Mouse (Mus musculus) bone marrow, adult 2 months (tissue): ENCODE measurements around the gene Daglb. TPM values are rescaled to one million over a fixed set of nuclear protein-coding genes. Genes with fewer than 3 reads are reported as not detected.

Experiments
- H3K27ac ChIP-seq: fragments of 200-500 bp; 2 replicates; pipeline ENCODE4 v1.5.1; 2012; ENCODE audit warnings: low read depth, mild to moderate bottlenecking, control low read depth, inconsistent platforms, low read length; ENCODE audit not compliant: control insufficient read depth, poor library complexity, insufficient read depth
- H3K4me1 ChIP-seq: fragments of 200-500 bp; 2 replicates; pipeline ENCODE4 v1.6.1; 2011; ENCODE audit warnings: low read length; ENCODE audit not compliant: control insufficient read depth, insufficient read depth
- H3K4me3 ChIP-seq: fragments of 200-500 bp; replicated peaks from 2 replicates; pipeline ENCODE3; 2011; ENCODE audit warnings: mild to moderate bottlenecking, low read depth, low read length, control low read depth; ENCODE audit not compliant: control insufficient read depth
- CTCF ChIP-seq: fragments of 200-500 bp; IDR thresholded peaks from 2 replicates; pipeline ENCODE4 v1.5.1; 2011; ENCODE audit warnings: low read length, control low read depth; ENCODE audit not compliant: control insufficient read depth, insufficient read depth
- POLR2A ChIP-seq: fragments of 200-500 bp; IDR thresholded peaks from 2 replicates; pipeline ENCODE4 v1.6.1; 2011; ENCODE audit warnings: low read depth, mild to moderate bottlenecking, control low read depth, low read length, borderline replicate concordance; ENCODE audit not compliant: control insufficient read depth
- WGBS: fragments of 180-500 bp; shearing (Covaris S2); methylation state at CpG from one replicate; pipeline ENCODE4 v1.1.7; 2018; 5-methylcytosine and 5-hydroxymethylcytosine counted together
- polyA plus RNA-seq: library from polyadenylated mRNA; stranded (reverse); fragments of >200 nt; gene quantifications from 2 replicates; pipeline ENCODE4 v1.2.4, GENCODE M21; 2011; ENCODE audit warnings: low replicate concordance; ENCODE audit not compliant: missing spikeins, insufficient read depth, insufficient read length

Gene Daglb
- polyA plus RNA-seq, 1 experiment: 12.4 TPM

- H3K4me1 ChIP-seq: peaks cover 4% of the 10 kb centered on the region
- peak within 1 kb of the TSS; percentile 99 for H3K27ac ChIP-seq
- peak within 1 kb of the TSS; percentile 82 for H3K4me3 ChIP-seq
- no peak for TF ChIP-seq CTCF
- TF ChIP-seq POLR2A: peak; percentile 92; the same call in 1 of the 2 replicates
- WGBS: under 1% methylated on average over 99 of the region's 105 CpGs
Observed at GRCm38 (mm10) chr5:143527486-143528307, 63.3 kb downstream of the Daglb start, which contains the start of gene Rac1. Rac1 (minus strand) TSS chr5:143528036.

GRCm38 (mm10) chr5:143528308-143528683, 63.9 kb downstream of the Daglb start:
- 21% methylated on average over 7 of the region's 7 CpGs for WGBS
- TF ChIP-seq CTCF (no peak), POLR2A (no peak)
- peak overlapping the region; percentile 99 for H3K27ac ChIP-seq
- peaks cover 4% of the 10 kb centered on the region for H3K4me1 ChIP-seq
- H3K4me3 ChIP-seq: peak overlapping the region; percentile 82

GRCm38 (mm10) chr5:143530715-143531114, 66.3 kb downstream of the Daglb start:
- peaks cover 1% of the 10 kb centered on the region for H3K4me1 ChIP-seq
- no peak overlapping the region for H3K27ac ChIP-seq
- TF ChIP-seq CTCF: no peak
- no peak for TF ChIP-seq POLR2A
- WGBS: 11% methylated on average over 7 of the region's 7 CpGs
- H3K4me3 ChIP-seq: no peak overlapping the region

- H3K27ac ChIP-seq: no peak overlapping the region
- H3K4me3 ChIP-seq: no peak overlapping the region
- peaks cover 2% of the 10 kb centered on the region; the same call in 1 of the 2 replicates for H3K4me1 ChIP-seq
- 90% methylated on average over 4 of the region's 4 CpGs for WGBS
- TF ChIP-seq POLR2A: no peak
- TF ChIP-seq CTCF: no peak
Observed at GRCm38 (mm10) chr5:143534922-143535321, 70.5 kb downstream of the Daglb start.

GRCm38 (mm10) chr5:143537022-143537421, 72.6 kb downstream of the Daglb start:
- no peak overlapping the region for H3K4me3 ChIP-seq
- 2% methylated on average over 2 of the region's 2 CpGs for WGBS
- TF ChIP-seq POLR2A: no peak
- no peak overlapping the region for H3K27ac ChIP-seq
- peaks cover 2% of the 10 kb centered on the region; the same call in 1 of the 2 replicates for H3K4me1 ChIP-seq

GRCm38 (mm10) chr5:143539111-143539510, 74.7 kb downstream of the Daglb start:
- TF ChIP-seq POLR2A: no peak
- no peak for TF ChIP-seq CTCF
- 73% methylated on average over 8 of the region's 8 CpGs for WGBS
- Histone ChIP-seq H3K4me1 (peaks cover 2% of the 10 kb centered on the region; the same call in 1 of the 2 replicates), H3K4me3 (no peak overlapping the region), H3K27ac (no peak overlapping the region)

- WGBS: 2% methylated on average over 11 of the region's 11 CpGs
- TF ChIP-seq CTCF: peak; percentile 100
- TF ChIP-seq POLR2A: no peak
- no peak overlapping the region for H3K4me3 ChIP-seq
- no peak overlapping the region for H3K27ac ChIP-seq
- H3K4me1 ChIP-seq: no peaks in the 10 kb centered on the region; the same call in 1 of the 2 replicates
Observed at GRCm38 (mm10) chr5:143547384-143547783, 83.0 kb downstream of the Daglb start.

- no peak overlapping the region for H3K27ac ChIP-seq
- WGBS: 51% methylated on average over 10 of the region's 10 CpGs
- TF ChIP-seq CTCF: no peak
- TF ChIP-seq POLR2A: no peak
- no peak overlapping the region for H3K4me3 ChIP-seq
- H3K4me1 ChIP-seq: no peaks in the 10 kb centered on the region; the same call in 1 of the 2 replicates
Observed at GRCm38 (mm10) chr5:143547866-143548265, 83.5 kb downstream of the Daglb start.
